Mouse (Mus musculus): ENCODE results near the gene Fuk. TPM values are rescaled to one million over a fixed set of nuclear protein-coding genes. Genes with fewer than 3 reads are reported as not detected.

The Fuk gene
- polyA plus RNA-seq, 1 experiment from 2014 or later = 2.2 TPM

- Histone ChIP-seq H3K27ac (ENCODE audit: low read depth) (no peak overlapping the region), H3K27me3 (ENCODE audit: insufficient read depth, low read length) (no peaks in the 10 kb centered on the region), H3K9me3 (ENCODE audit: low read length) (no peaks in the 10 kb centered on the region), H3K4me1 (ENCODE audit: insufficient read depth) (peaks cover 4% of the 10 kb centered on the region; the same call in 1 of the 2 replicates), H3K36me3 (replicated peaks; ENCODE audit: insufficient read depth, low read length) (0 out of 2 replicates have a peak, but pooled peaks cover 5% of the 10 kb centered on the region), H3K4me3 (ENCODE audit: low read depth, low read length) (no peak overlapping the region), H3K9ac (replicated peaks) (no peak overlapping the region), H3K4me2 (ENCODE audit: low read depth, low read length) (no peak overlapping the region)
- 90% methylated on average over 2 of the region's 2 CpGs for WGBS (ENCODE audit: insufficient replicate concordance)
- no peak for DNase-seq
- TF ChIP-seq CTCF (IDR thresholded peaks at IDR 0.05; ENCODE audit: low read depth) (no peak), EP300 (IDR thresholded peaks at IDR 0.05; ENCODE audit: low read depth) (no peak)
- no peak for ATAC-seq
These were observed 9.4 kb downstream of the Fuk start for GRCm38 (mm10) chr8:110892913-110893312.

DNA sequence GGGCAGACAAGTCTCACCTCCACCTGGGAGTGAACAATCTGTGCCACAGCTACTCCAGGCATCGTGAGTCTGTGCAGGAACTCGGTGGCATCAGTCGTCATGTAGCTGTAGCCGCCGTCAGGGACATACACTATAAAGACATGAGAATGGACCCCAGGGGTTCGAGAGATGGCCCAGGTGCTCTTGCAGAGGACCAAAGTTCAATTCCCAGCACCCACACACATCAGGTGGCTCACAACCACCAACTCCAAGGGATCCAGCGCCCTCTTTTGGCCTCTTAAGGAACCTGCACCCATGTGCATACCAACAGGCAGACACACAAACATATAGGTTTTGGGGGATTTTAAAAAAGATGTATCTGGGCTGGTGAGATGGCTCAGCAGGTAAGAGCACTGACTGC lies 10.2 kb downstream of the Fuk start:
- WGBS (ENCODE audit: insufficient replicate concordance) = 88% methylated on average over 7 of the region's 7 CpGs
- no peak for DNase-seq
- Histone ChIP-seq H3K9me3 (ENCODE audit: low read length) (no peaks in the 10 kb centered on the region), H3K4me3 (ENCODE audit: low read depth, low read length) (no peak overlapping the region), H3K27ac (ENCODE audit: low read depth) (no peak overlapping the region), H3K9ac (replicated peaks) (no peak overlapping the region), H3K36me3 (replicated peaks; ENCODE audit: insufficient read depth, low read length) (0 out of 2 replicates have a peak, but pooled peaks cover 5% of the 10 kb centered on the region), H3K27me3 (ENCODE audit: insufficient read depth, low read length) (no peaks in the 10 kb centered on the region), H3K4me1 (ENCODE audit: insufficient read depth) (peaks cover 4% of the 10 kb centered on the region; the same call in 1 of the 2 replicates), H3K4me2 (ENCODE audit: low read depth, low read length) (no peak overlapping the region)
- ATAC-seq = no peak
- TF ChIP-seq EP300 (IDR thresholded peaks at IDR 0.05; ENCODE audit: low read depth) = no peak
- 0 out of 2 replicates have a peak, but pooled peaks have one; percentile 8 for TF ChIP-seq CTCF (IDR thresholded peaks at IDR 0.05; ENCODE audit: low read depth)

GRCm38 (mm10) chr8:110889904-110890470 lies 12.3 kb downstream of the Fuk start:
- WGBS (ENCODE audit: insufficient replicate concordance) = 69% methylated on average over 12 of the region's 12 CpGs
- ATAC-seq (no peak), DNase-seq (no peak)
- Histone ChIP-seq H3K9ac (replicated peaks) (no peak overlapping the region), H3K4me1 (ENCODE audit: insufficient read depth) (peaks cover 3% of the 10 kb centered on the region; the same call in 1 of the 2 replicates), H3K27ac (ENCODE audit: low read depth) (no peak overlapping the region), H3K9me3 (ENCODE audit: low read length) (no peaks in the 10 kb centered on the region), H3K4me3 (ENCODE audit: low read depth, low read length) (no peak overlapping the region), H3K27me3 (ENCODE audit: insufficient read depth, low read length) (no peaks in the 10 kb centered on the region), H3K36me3 (replicated peaks; ENCODE audit: insufficient read depth, low read length) (peaks cover 12% of the 10 kb centered on the region; the same call in 1 of the 2 replicates), H3K4me2 (ENCODE audit: low read depth, low read length) (no peak overlapping the region)
- no peak for TF ChIP-seq CTCF (IDR thresholded peaks at IDR 0.05; ENCODE audit: low read depth)
- no peak for TF ChIP-seq EP300 (IDR thresholded peaks at IDR 0.05; ENCODE audit: low read depth)

DNA sequence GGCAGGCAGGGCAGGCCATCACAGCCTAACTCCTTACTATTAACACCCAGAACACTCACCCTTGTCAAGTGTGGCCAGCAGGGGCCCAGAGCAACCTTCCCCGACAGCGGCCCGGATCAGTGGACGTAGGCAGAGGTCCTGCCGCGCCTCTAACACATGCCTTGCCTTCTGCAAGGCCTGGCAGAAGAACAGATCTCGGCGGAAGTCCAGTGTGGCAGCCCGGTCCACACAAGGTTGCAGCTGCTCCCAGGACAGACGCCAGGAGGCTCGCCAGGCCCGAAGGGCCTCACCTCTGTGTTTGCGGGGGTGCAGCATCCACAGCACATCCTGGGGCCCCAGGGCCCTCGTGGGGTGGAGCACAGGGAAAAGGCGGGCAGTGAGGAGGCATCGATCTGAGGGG lies 13.4 kb downstream of the Fuk start:
- Histone ChIP-seq H3K9ac (replicated peaks) (no peak overlapping the region), H3K36me3 (replicated peaks; ENCODE audit: insufficient read depth, low read length) (peaks cover 19% of the 10 kb centered on the region), H3K27me3 (ENCODE audit: insufficient read depth, low read length) (no peaks in the 10 kb centered on the region), H3K9me3 (ENCODE audit: low read length) (no peaks in the 10 kb centered on the region), H3K4me2 (ENCODE audit: low read depth, low read length) (no peak overlapping the region), H3K27ac (ENCODE audit: low read depth) (no peak overlapping the region), H3K4me3 (ENCODE audit: low read depth, low read length) (no peak overlapping the region), H3K4me1 (ENCODE audit: insufficient read depth) (no peaks in the 10 kb centered on the region)
- TF ChIP-seq CTCF (IDR thresholded peaks at IDR 0.05; ENCODE audit: low read depth) (no peak), EP300 (IDR thresholded peaks at IDR 0.05; ENCODE audit: low read depth) (no peak)
- ATAC-seq = no peak
- WGBS (ENCODE audit: insufficient replicate concordance) = 87% methylated on average over 16 of the region's 16 CpGs
- no peak for DNase-seq

- Histone ChIP-seq H3K36me3 (replicated peaks; ENCODE audit: insufficient read depth, low read length) (peaks cover 23% of the 10 kb centered on the region), H3K9me3 (ENCODE audit: low read length) (no peaks in the 10 kb centered on the region), H3K4me3 (ENCODE audit: low read depth, low read length) (no peak overlapping the region), H3K27ac (ENCODE audit: low read depth) (no peak overlapping the region), H3K4me1 (ENCODE audit: insufficient read depth) (no peaks in the 10 kb centered on the region), H3K9ac (replicated peaks) (no peak overlapping the region), H3K27me3 (ENCODE audit: insufficient read depth, low read length) (no peaks in the 10 kb centered on the region), H3K4me2 (ENCODE audit: low read depth, low read length) (no peak overlapping the region)
- ATAC-seq (no peak), DNase-seq (no peak)
- WGBS (ENCODE audit: insufficient replicate concordance) = 88% methylated on average over 8 of the region's 8 CpGs
- TF ChIP-seq EP300 (IDR thresholded peaks at IDR 0.05; ENCODE audit: low read depth) = no peak
- TF ChIP-seq CTCF (IDR thresholded peaks at IDR 0.05; ENCODE audit: low read depth) = no peak
These were observed 13.8 kb downstream of the Fuk start for GRCm38 (mm10) chr8:110888441-110888840.

DNA sequence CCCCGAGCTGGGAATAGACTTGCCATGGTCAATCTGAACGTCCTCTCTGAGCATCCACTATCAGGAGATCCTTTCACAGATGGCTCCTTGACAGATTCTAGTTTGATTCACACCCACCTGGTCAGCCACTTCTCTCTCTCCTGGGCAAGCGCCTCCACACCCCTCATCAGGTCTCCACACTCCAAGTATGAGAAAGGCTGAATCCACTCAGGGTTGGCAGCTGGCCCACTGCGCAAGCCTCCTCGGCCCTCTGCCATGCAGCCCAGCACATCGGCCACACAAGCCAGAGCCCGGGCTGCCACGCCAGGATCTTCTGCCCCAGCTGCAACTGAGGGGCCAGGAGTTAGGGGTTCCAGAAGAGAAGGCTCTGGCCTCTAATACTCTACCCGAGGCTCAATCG lies 14.7 kb downstream of the Fuk start:
- no peak for DNase-seq
- 91% methylated on average over 10 of the region's 10 CpGs for WGBS (ENCODE audit: insufficient replicate concordance)
- Histone ChIP-seq H3K9me3 (ENCODE audit: low read length) (no peaks in the 10 kb centered on the region), H3K27ac (ENCODE audit: low read depth) (no peak overlapping the region), H3K4me1 (ENCODE audit: insufficient read depth) (no peaks in the 10 kb centered on the region), H3K4me3 (ENCODE audit: low read depth, low read length) (no peak overlapping the region), H3K9ac (replicated peaks) (no peak overlapping the region), H3K4me2 (ENCODE audit: low read depth, low read length) (no peak overlapping the region), H3K36me3 (replicated peaks; ENCODE audit: insufficient read depth, low read length) (peaks cover 30% of the 10 kb centered on the region), H3K27me3 (ENCODE audit: insufficient read depth, low read length) (no peaks in the 10 kb centered on the region)
- TF ChIP-seq EP300 (IDR thresholded peaks at IDR 0.05; ENCODE audit: low read depth) = no peak
- TF ChIP-seq CTCF (IDR thresholded peaks at IDR 0.05; ENCODE audit: low read depth) = no peak
- ATAC-seq = no peak

Measured in liver, postnatal 0 days (tissue).